Mouse (Mus musculus): Measurements from ENCODE around the gene Hmg20b. TPM values are rescaled to one million over a fixed set of nuclear protein-coding genes. Genes with fewer than 3 reads are reported as not detected.

Hmg20b gene
- polyA plus RNA-seq, 1 experiment from 2014 or later: 101 TPM

GRCm38 (mm10) chr10:81334324-81334723 lies 16.0 kb downstream of the Hmg20b start:
- no peaks in the 10 kb centered on the region for H3K36me3 ChIP-seq (ENCODE audit: insufficient read depth, low read length)
- no peaks in the 10 kb centered on the region for H3K27me3 ChIP-seq (replicated peaks; ENCODE audit: insufficient read depth, low read length)
- H3K9ac ChIP-seq (replicated peaks; ENCODE audit: low read depth): no peak overlapping the region
- H3K4me3 ChIP-seq (ENCODE audit: low read depth, low read length): no peak overlapping the region
- H3K4me2 ChIP-seq (replicated peaks; ENCODE audit: low read depth, low read length): no peak overlapping the region
- H3K9me3 ChIP-seq (ENCODE audit: low read length): no peaks in the 10 kb centered on the region
- peaks cover 15% of the 10 kb centered on the region for H3K4me1 ChIP-seq (ENCODE audit: insufficient read depth, low read depth, low read length)
- no peak for ATAC-seq
- 79% methylated on average over 11 of the region's 11 CpGs for WGBS
- 0 out of 2 replicates have a peak overlapping the region, but pooled peaks have one; percentile 78 for H3K27ac ChIP-seq (ENCODE audit: low read length)
- TF ChIP-seq EP300 (IDR thresholded peaks at IDR 0.05) (no peak), CTCF (IDR thresholded peaks at IDR 0.05) (no peak)
- no peak for DNase-seq (ENCODE audit: low spot score)

GRCm38 (mm10) chr10:81332277-81332676 lies 18.0 kb downstream of the Hmg20b start:
- DNase-seq (ENCODE audit: low spot score): no peak
- no peak for TF ChIP-seq EP300 (IDR thresholded peaks at IDR 0.05)
- TF ChIP-seq CTCF (IDR thresholded peaks at IDR 0.05): no peak
- Histone ChIP-seq H3K4me3 (ENCODE audit: low read depth, low read length) (no peak overlapping the region), H3K36me3 (ENCODE audit: insufficient read depth, low read length) (no peaks in the 10 kb centered on the region), H3K9ac (replicated peaks; ENCODE audit: low read depth) (no peak overlapping the region), H3K4me1 (ENCODE audit: insufficient read depth, low read depth, low read length) (peaks cover 20% of the 10 kb centered on the region), H3K9me3 (ENCODE audit: low read length) (no peaks in the 10 kb centered on the region), H3K27ac (ENCODE audit: low read length) (no peak overlapping the region), H3K4me2 (replicated peaks; ENCODE audit: low read depth, low read length) (no peak overlapping the region), H3K27me3 (replicated peaks; ENCODE audit: insufficient read depth, low read length) (no peaks in the 10 kb centered on the region)
- 36% methylated on average over 27 of the region's 29 CpGs for WGBS
- ATAC-seq: no peak

DNA sequence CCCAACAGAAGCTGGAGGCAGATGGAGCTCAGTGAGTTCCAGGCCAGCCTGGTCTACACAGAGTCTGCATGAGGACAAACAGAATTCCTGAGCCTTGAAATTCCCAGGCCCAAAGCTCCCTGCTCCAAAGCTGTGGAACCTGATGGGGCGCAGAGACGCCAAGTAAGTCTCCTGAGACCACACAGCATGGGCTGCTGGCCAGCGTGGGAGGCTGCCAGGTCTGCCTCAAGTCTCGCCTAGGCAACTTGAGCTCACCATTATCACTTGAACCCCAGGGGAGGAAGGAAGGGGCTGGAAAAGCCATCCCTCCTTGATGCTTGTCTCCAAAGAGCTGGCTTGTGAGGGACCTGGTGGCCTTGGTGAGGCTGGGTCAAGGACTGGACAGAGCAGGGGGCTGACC lies 20.3 kb downstream of the Hmg20b start:
- no peak overlapping the region for H3K9ac ChIP-seq (replicated peaks; ENCODE audit: low read depth)
- H3K4me3 ChIP-seq (ENCODE audit: low read depth, low read length): no peak overlapping the region
- no peak; the same call in 1 of the 2 replicates for ATAC-seq
- H3K4me1 ChIP-seq (ENCODE audit: insufficient read depth, low read depth, low read length): peaks cover 20% of the 10 kb centered on the region
- 0 out of 2 replicates have a peak, but pooled peaks cover 17% of the 10 kb centered on the region for H3K36me3 ChIP-seq (ENCODE audit: insufficient read depth, low read length)
- DNase-seq (ENCODE audit: low spot score): no peak
- H3K27ac ChIP-seq (ENCODE audit: low read length): peak overlapping the region; percentile 64
- peak overlapping the region; percentile 22; the same call in 1 of the 2 replicates for H3K4me2 ChIP-seq (replicated peaks; ENCODE audit: low read depth, low read length)
- 53% methylated on average over 4 of the region's 4 CpGs for WGBS
- H3K9me3 ChIP-seq (ENCODE audit: low read length): no peaks in the 10 kb centered on the region
- H3K27me3 ChIP-seq (replicated peaks; ENCODE audit: insufficient read depth, low read length): no peaks in the 10 kb centered on the region
- TF ChIP-seq CTCF (IDR thresholded peaks at IDR 0.05): no peak

- 36% methylated on average over 10 of the region's 10 CpGs for WGBS
- TF ChIP-seq CTCF (IDR thresholded peaks at IDR 0.05) (no peak), EP300 (IDR thresholded peaks at IDR 0.05) (no peak)
- H3K9ac ChIP-seq (replicated peaks; ENCODE audit: low read depth): no peak overlapping the region
Measured at GRCm38 (mm10) chr10:81329194-81329975, 20.9 kb downstream of the Hmg20b start.

GRCm38 (mm10) chr10:81328386-81328785 lies 21.9 kb downstream of the Hmg20b start, which contains the start of gene Tbxa2r:
Gene Tbxa2r, plus strand, starts transcription at chr10:81328731.
- H3K9ac ChIP-seq (replicated peaks; ENCODE audit: low read depth): no peak within 1 kb of the TSS
- H3K9me3 ChIP-seq (ENCODE audit: low read length): no peaks in the 10 kb centered on the region
- 0 out of 2 replicates have a peak within 1 kb of the TSS, but pooled peaks have one; percentile 10 for H3K4me3 ChIP-seq (ENCODE audit: low read depth, low read length)
- H3K27me3 ChIP-seq (replicated peaks; ENCODE audit: insufficient read depth, low read length): no peaks in the 10 kb centered on the region
- 12% methylated on average over 7 of the region's 10 CpGs for WGBS
- peak within 1 kb of the TSS; percentile 64 for H3K27ac ChIP-seq (ENCODE audit: low read length)
- H3K36me3 ChIP-seq (ENCODE audit: insufficient read depth, low read length): peaks cover 30% of the 10 kb centered on the region
- peak; percentile 71 for DNase-seq (ENCODE audit: low spot score)
- H3K4me1 ChIP-seq (ENCODE audit: insufficient read depth, low read depth, low read length): peaks cover 20% of the 10 kb centered on the region
- ATAC-seq: peak; percentile 70
- peak; percentile 55 for TF ChIP-seq CTCF (IDR thresholded peaks at IDR 0.05)
- no peak for TF ChIP-seq EP300 (IDR thresholded peaks at IDR 0.05)
- H3K4me2 ChIP-seq (replicated peaks; ENCODE audit: low read depth, low read length): peak within 1 kb of the TSS; percentile 39

More at GRCm38 (mm10) chr10:81329194-81329975, 20.9 kb downstream of the Hmg20b start:
- peaks cover 20% of the 10 kb centered on the region for H3K36me3 ChIP-seq (ENCODE audit: insufficient read depth, low read length)
- peaks cover 20% of the 10 kb centered on the region for H3K4me1 ChIP-seq (ENCODE audit: insufficient read depth, low read depth, low read length)
- ATAC-seq: peak; percentile 52
- H3K27me3 ChIP-seq (replicated peaks; ENCODE audit: insufficient read depth, low read length): no peaks in the 10 kb centered on the region
- no peaks in the 10 kb centered on the region for H3K9me3 ChIP-seq (ENCODE audit: low read length)
- no peak overlapping the region for H3K4me3 ChIP-seq (ENCODE audit: low read depth, low read length)
- peak; percentile 74 for DNase-seq (ENCODE audit: low spot score)
- peak overlapping the region; percentile 64 for H3K27ac ChIP-seq (ENCODE audit: low read length)
- peak overlapping the region; percentile 22; the same call in 1 of the 2 replicates for H3K4me2 ChIP-seq (replicated peaks; ENCODE audit: low read depth, low read length)

DNA sequence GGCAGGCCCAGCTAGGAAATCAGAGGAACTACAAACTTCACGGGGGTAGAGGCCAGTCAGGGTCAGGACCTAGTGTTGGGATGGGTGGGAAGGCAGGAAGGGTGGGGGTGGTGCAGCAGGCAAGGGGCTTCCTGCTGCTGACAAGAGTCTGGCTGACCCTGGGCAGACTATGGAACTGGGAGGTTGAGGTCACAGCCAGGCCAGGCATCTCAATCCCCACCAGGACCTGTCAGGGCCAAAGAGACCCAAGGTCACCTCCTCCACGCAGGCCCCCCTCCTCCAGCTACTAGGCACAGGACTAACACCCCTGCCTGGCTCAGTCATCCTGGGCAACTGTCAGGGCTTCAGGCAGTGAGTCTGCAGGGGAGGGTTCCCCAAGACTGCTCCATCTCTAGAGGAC lies 22.3 kb downstream of the Hmg20b start:
- Histone ChIP-seq H3K9ac (replicated peaks; ENCODE audit: low read depth) (no peak overlapping the region), H3K4me3 (ENCODE audit: low read depth, low read length) (0 out of 2 replicates have a peak overlapping the region, but pooled peaks have one; percentile 10)

More for the DNA sequence above, 22.3 kb downstream of the Hmg20b start:
- H3K4me2 ChIP-seq (replicated peaks; ENCODE audit: low read depth, low read length): peak overlapping the region; percentile 39
- no peak for TF ChIP-seq EP300 (IDR thresholded peaks at IDR 0.05)
- no peak for TF ChIP-seq CTCF (IDR thresholded peaks at IDR 0.05)
- peaks cover 20% of the 10 kb centered on the region for H3K4me1 ChIP-seq (ENCODE audit: insufficient read depth, low read depth, low read length)
- H3K27ac ChIP-seq (ENCODE audit: low read length): peak overlapping the region; percentile 64; the same call in 1 of the 2 replicates
- 38% methylated on average over 2 of the region's 2 CpGs for WGBS
- H3K36me3 ChIP-seq (ENCODE audit: insufficient read depth, low read length): peaks cover 31% of the 10 kb centered on the region
- ATAC-seq (peak; percentile 37), DNase-seq (ENCODE audit: low spot score) (no peak)
- no peaks in the 10 kb centered on the region for H3K9me3 ChIP-seq (ENCODE audit: low read length)
- no peaks in the 10 kb centered on the region for H3K27me3 ChIP-seq (replicated peaks; ENCODE audit: insufficient read depth, low read length)

Measured in lung, postnatal 0 days (tissue).